Mouse (Mus musculus) testis, adult 2 months (tissue): Measurements from ENCODE around the gene Phf3.

Experiments used
- CTCF ChIP-seq: fragments of 200-500 bp; IDR thresholded peaks from 2 replicates; pipeline ENCODE4 v1.5.1; 2012; ENCODE audit warnings: low read depth, mild to moderate bottlenecking, inconsistent platforms, low read length, moderate library complexity; ENCODE audit not compliant: control insufficient read depth, insufficient read depth, insufficient replicate concordance
- POLR2A ChIP-seq: fragments of 200-500 bp; IDR thresholded peaks from 2 replicates; pipeline ENCODE4 v1.6.1; 2012; ENCODE audit warnings: low read depth, mild to moderate bottlenecking, inconsistent platforms, low read length, moderate library complexity; ENCODE audit not compliant: control insufficient read depth

- TF ChIP-seq CTCF (no peak), POLR2A (no peak)
Measured at GRCm38 (mm10) chr1:30874261-30875131, 775 bp upstream of the Phf3 start.
